Mouse (Mus musculus) gastrocnemius, postnatal 25 days (tissue): Measurements from ENCODE around the gene Slco2a1. TPM values are rescaled to one million over a fixed set of nuclear protein-coding genes. Genes with fewer than 3 reads are reported as not detected.

ENCODE experiments used
- DNase-seq: peaks from one replicate; pipeline ENCODE4 v3.0.0; 2022
- total RNA-seq, 2 experiments: library from RNA; stranded (reverse); gene quantifications; 1 replicate in 1 of 2; 2 replicates in 1 of 2; pipeline ENCODE4 v1.2.3; 2021

Gene Slco2a1
- total RNA-seq, 2 experiments from 2014 or later, result 0.77 to 0.80 TPM

DNA sequence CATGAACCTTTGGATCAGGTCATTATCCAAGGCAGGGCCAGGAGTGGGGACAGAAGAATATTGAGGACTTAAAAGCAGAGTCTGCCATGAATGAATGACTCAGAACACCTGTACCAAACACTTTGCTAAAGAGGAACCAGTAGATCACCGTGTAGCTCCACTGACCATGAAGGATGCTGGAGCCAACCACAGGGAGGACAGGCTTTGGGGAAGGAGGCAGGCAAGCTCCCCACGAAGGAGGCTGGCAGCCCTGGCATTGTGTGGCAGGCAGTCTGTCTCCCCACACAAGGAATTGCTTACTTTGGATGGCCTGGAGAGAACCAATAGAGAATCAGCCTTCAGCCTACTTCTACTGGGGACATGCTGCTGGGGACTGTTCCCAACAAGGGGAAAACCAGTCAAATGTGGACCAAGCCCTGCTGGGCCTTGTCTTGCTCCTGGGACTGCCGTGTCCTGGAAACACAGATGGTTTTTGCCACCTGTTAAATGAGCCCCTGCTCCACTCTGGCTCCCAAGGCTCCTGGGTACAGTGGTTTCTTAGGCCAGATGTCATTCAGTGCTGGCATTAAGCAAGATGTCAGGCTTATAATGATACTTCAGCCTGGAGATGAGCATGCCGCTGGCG is 130.3 kb downstream of the Slco2a1 start:
- DNase-seq, result no peak

DNA sequence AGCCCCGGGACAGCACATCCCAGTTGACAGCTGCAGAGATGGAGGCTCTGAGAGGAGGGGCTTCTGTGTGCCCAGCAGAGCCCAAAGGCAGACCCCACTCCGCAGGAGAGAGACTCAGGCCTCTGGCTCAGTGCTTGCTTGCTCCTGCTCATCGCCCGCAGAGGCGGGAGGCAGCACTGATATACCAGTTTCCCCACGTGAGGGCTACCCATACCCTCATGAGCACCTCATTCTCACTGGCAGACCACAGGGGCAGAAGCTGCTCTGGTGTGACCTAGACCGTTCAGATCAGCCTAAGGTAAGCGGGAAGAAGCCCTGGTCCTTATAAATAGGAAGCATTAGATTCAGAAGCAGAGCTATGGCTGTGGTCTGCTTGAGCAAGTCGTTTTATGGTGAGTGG is 131.3 kb downstream of the Slco2a1 start:
- no peak for DNase-seq

DNA sequence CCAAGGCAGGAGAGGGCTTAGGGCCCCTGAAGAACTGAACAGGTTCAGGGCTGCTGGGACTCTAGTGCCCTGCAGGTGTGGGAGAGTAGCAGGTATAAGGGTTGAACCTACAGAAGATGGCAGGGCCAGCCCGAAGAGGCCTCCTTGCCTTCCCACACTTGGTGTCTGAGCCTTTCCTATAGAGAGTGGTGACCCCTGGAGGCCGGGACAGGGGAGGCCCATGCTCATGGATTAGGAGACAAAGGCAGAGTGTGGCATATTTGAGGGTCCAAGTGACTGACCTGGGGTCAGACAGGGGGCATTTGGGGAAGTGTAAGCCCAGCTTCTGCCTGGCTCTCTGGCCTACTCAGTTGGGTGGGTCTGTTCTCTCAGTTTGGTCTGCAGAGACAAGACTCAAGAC is 131.7 kb downstream of the Slco2a1 start:
- no peak for DNase-seq

DNA sequence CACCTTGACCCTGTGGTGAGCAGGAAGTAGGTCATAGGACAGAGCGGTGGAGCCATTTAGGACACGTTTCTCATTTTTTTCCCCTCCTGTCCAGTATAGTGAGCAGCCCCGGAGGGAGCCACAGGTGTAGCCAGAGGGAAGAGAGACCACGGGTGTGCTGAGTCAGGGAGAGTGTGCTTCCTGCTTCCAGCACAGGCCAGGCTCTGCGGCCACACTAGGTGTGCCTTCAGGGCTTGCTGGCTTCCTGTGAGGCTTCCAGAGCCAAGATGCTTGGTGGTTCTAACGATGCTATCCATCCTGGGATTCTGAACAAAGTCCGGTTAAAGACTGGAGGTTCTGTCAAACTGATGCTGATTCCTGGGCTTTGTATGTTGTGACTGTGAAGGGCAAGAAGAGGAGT is 133.0 kb downstream of the Slco2a1 start:
- DNase-seq, result no peak

DNA sequence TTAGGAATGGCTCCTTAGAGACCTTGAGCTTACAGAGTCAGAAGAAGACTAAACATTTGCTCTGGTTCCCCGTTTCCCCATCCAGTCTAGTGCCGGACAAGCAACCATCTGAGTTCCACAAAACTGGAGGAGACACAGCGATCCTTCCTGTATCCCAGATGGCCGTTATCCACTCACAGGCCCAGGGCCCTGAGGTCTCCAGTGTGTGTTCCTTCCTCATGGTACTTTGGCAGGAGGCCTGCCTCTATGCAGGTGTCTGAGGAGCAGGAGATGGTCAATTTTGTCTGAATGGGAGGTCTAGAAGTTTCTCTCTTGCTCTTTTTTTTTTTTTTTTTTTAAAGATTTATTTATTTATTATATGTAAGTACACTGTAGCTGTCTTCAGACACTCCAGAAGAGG is 136.2 kb downstream of the Slco2a1 start:
- DNase-seq, result no peak

DNA sequence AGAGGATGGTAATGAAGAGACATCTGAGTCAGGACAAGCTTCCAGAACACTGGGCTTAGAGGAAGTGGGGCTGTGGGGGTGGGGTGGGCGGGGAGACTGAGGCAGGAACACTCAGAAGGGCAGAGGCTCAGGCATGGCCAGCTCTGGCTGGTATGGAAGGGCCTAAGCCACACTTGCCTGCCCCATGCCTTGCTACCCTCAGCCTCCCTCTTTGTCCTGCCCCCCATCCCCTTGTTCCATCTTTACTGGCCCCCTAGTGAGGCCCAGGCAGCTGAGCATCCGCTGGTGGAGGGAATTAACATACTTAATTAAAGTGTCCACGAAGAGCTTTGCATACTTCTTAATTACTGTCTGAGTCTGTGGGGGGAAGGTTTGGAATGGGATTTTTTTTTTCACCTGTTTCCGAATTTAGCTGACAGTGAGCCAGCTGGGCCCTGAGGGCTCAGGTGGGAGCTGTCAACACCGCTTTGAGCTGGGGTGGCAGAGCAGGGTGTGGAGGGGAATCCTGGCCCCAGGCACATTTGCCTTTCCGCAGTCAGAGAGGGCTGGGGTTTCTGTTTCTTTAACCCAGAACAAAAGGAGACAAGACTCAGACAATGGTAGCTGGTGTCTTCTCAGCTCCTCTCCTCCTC is 145.1 kb downstream of the Slco2a1 start:
- no peak for DNase-seq

DNA sequence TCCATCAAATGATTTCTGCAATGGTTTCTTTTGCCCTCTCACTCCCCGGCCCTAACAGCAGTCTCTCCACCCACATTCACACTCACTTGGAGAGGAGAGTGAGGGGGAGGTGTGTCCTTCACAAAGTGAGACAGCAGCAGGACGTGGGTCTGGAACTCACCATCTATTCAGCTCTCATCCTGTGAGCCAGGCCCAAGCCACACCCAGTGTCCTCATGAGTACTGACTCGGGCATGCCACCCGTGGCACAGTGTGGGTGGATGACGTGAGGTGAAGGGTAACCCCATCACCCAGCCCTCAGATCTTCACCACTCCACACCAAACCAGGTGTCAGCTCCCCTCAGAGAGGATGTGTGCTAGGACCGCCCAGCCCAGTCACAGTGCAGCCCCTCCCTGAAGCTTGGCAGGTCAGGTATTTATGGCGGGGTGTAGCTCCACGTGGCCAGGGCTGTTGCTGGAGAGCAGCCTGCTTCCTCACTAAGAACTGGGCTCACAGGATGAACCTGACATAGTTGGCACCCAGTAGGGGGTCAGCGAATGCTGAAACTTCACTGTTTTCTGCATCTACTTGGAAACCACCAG is 146.0 kb downstream of the Slco2a1 start:
- no peak for DNase-seq

DNA sequence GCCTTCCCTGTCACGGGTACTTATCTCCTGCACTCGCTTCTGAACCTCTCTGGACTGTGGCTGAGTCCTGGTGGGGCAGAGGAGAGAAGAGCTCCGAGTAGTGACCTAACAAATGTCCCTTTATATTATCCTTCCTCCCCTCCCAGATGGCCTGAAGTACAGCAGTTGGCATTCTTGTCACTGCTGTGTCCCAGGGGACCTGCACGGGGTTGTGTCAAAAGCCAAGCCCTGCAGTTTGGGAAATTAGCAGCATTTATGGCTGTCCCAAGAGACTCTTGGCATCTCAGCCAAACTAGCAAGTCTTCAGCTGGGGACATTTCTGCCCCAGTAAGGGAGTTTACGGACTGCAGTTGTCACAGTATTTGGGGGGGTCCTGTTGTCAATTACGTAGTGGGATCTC is 151.0 kb downstream of the Slco2a1 start:
- no peak for DNase-seq

DNA sequence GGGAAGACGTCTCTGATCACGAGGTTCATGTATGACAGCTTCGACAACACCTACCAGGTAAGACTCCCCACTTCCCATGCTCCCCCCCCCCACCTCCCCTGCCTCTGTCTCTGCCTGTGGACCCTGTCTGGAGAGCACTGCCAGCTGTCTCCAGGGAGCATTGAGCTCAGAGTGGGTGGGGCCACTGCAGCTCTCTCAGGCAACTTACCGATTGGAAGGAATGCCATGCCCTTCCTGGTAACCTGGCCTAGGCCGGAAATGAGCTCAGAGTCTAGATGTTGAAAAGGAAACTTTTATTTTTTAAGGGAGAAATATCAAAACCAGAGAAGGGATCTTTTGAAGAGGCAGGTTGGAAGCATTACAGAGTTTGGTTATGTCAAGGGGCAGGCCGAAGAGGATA is 151.9 kb downstream of the Slco2a1 start:
- no peak for DNase-seq

DNA sequence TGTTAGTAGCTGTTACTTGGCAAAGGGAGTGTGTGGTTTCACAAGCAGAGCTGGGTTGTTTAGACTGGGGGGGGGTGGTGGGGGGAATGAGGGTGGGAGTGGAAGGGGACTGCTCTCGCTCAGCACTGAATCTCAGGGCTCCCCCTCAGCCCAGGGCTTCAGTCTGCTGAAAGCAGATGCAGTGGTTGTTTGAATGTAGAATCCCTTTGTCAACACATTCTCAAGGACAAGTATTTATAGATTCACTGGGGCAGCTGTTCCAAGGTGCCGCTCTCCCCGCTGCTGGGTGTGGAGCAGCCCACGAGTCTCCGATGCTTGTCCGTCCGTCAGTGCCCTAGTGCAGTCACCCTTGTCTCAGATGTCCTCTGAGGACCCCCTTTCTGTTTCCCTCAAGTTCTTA is 152.8 kb downstream of the Slco2a1 start:
- no peak for DNase-seq

DNA sequence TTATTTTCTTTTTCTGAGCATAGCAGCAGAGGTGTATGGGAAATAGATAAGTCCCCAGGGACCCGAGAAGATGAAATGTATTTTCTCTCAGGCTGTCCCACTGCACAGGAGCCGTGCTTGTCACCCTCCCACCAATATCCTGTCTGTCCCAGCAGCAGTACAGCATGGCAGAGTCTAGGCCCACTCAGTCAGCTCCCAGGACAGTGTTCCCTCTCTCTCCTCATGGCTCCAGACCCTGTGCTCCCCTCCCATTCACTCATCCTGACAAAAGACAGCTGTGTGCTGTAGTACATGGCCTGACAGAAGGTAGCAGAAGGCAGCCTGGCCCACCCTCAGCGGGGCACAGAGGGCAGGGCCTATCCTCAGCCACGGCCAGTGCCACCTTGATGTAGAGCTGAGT is 155.4 kb downstream of the Slco2a1 start:
- no peak for DNase-seq

DNA sequence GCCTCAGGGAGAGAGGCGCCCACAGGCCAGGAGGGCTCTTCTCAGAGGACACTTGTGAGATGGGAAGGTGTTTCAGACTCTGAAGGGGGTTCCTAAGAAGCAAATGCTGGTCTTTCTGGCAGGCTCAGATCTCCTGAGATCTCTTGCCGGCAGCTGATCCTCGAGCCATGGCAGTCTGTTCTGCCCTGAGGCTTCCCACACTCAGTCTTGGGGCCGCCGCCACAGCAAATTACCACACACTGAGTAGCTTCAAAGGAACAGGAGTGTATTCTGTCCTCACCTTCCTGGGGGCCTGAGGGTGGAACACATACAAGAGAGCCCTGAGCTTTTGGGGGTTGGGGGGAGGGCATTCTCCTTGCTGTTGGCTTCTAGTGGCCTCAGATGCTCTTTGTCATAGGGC is 156.8 kb downstream of the Slco2a1 start:
- DNase-seq, result no peak

Other genes starting within 250 kb of the Slco2a1 start
- gene Ryk, start 153.8 kb upstream of the Slco2a1 start, total RNA-seq, result 10 to 100 TPM; 38.9 to 45.1 TPM
- gene Rab6b, start 123.1 kb downstream of the Slco2a1 start, total RNA-seq, result under 1 TPM; 0.61 to 0.72 TPM
- gene Srprb, start 213.4 kb downstream of the Slco2a1 start, total RNA-seq, result 10 to 100 TPM; 16.6 TPM
- 1 to 10 TPM in 1 of 2 experiments, not detected in 1; 5.6 TPM for gene Gm20425, start 241.6 kb downstream of the Slco2a1 start, total RNA-seq
- 10 to 100 TPM in 1 of 2 experiments, 1 to 10 TPM in 1; 7.9 to 32.4 TPM for gene Trf, start 241.7 kb downstream of the Slco2a1 start, total RNA-seq